Mouse (Mus musculus): Measurements from ENCODE around the gene Spp2. TPM values are rescaled to one million over a fixed set of nuclear protein-coding genes. Genes with fewer than 3 reads are reported as not detected.

The Spp2 gene
- polyA plus RNA-seq, 1 experiment from 2014 or later: not detected

- Histone ChIP-seq H3K27ac (ENCODE audit: low read depth, low read length) (no peak overlapping the region), H3K4me3 (ENCODE audit: low read depth, low read length) (no peak overlapping the region), H3K27me3 (ENCODE audit: control insufficient read depth, insufficient read depth, low read length) (no peaks in the 10 kb centered on the region), H3K9me3 (ENCODE audit: control insufficient read depth, low read length) (no peaks in the 10 kb centered on the region), H3K4me2 (ENCODE audit: low read depth, low read length, severe bottlenecking) (no peak overlapping the region), H3K36me3 (ENCODE audit: control insufficient read depth, insufficient read depth, low read length) (no peaks in the 10 kb centered on the region), H3K9ac (ENCODE audit: low read length) (no peak overlapping the region), H3K4me1 (replicated peaks; ENCODE audit: control insufficient read depth, insufficient read depth, low read length) (no peaks in the 10 kb centered on the region)
- ATAC-seq (replicated peaks; ENCODE audit: low FRiP score): no peak
- no peak for DNase-seq (ENCODE audit: low spot score)
- WGBS: 69% methylated on average over 3 of the region's 3 CpGs
These were observed 3.4 kb upstream of the Spp2 start for GRCm38 (mm10) chr1:88403378-88403777.

GRCm38 (mm10) chr1:88406078-88406806, 519 bp upstream of the Spp2 start:
- H3K9me3 ChIP-seq (ENCODE audit: control insufficient read depth, low read length): no peaks in the 10 kb centered on the region

GRCm38 (mm10) chr1:88408340-88408739, 1.6 kb downstream of the Spp2 start:
- no peaks in the 10 kb centered on the region for H3K27me3 ChIP-seq (ENCODE audit: control insufficient read depth, insufficient read depth, low read length)
- no peak overlapping the region for H3K4me3 ChIP-seq (ENCODE audit: low read depth, low read length)
- no peaks in the 10 kb centered on the region for H3K9me3 ChIP-seq (ENCODE audit: control insufficient read depth, low read length)
- DNase-seq (ENCODE audit: low spot score): no peak
- H3K4me2 ChIP-seq (ENCODE audit: low read depth, low read length, severe bottlenecking): no peak overlapping the region
- H3K4me1 ChIP-seq (replicated peaks; ENCODE audit: control insufficient read depth, insufficient read depth, low read length): peaks cover 3% of the 10 kb centered on the region
- no peak overlapping the region for H3K27ac ChIP-seq (ENCODE audit: low read depth, low read length)
- H3K36me3 ChIP-seq (ENCODE audit: control insufficient read depth, insufficient read depth, low read length): no peaks in the 10 kb centered on the region
- 86% methylated on average over 4 of the region's 4 CpGs for WGBS
- no peak for ATAC-seq (replicated peaks; ENCODE audit: low FRiP score)
- H3K9ac ChIP-seq (ENCODE audit: low read length): no peak overlapping the region

More at GRCm38 (mm10) chr1:88406078-88406806, 519 bp upstream of the Spp2 start:
- H3K27ac ChIP-seq (ENCODE audit: low read depth, low read length): no peak overlapping the region
- no peak overlapping the region for H3K4me2 ChIP-seq (ENCODE audit: low read depth, low read length, severe bottlenecking)
- H3K4me3 ChIP-seq (ENCODE audit: low read depth, low read length): no peak overlapping the region
- no peak for ATAC-seq (replicated peaks; ENCODE audit: low FRiP score)
- no peaks in the 10 kb centered on the region for H3K4me1 ChIP-seq (replicated peaks; ENCODE audit: control insufficient read depth, insufficient read depth, low read length)
- 58% methylated on average over 12 of the region's 12 CpGs for WGBS
- DNase-seq (ENCODE audit: low spot score): no peak
- no peaks in the 10 kb centered on the region for H3K27me3 ChIP-seq (ENCODE audit: control insufficient read depth, insufficient read depth, low read length)
- no peak overlapping the region for H3K9ac ChIP-seq (ENCODE audit: low read length)
- H3K36me3 ChIP-seq (ENCODE audit: control insufficient read depth, insufficient read depth, low read length): no peaks in the 10 kb centered on the region

GRCm38 (mm10) chr1:88412013-88412412, 5.3 kb downstream of the Spp2 start:
- no peaks in the 10 kb centered on the region for H3K27me3 ChIP-seq (ENCODE audit: control insufficient read depth, insufficient read depth, low read length)
- DNase-seq (ENCODE audit: low spot score): no peak
- ATAC-seq (replicated peaks; ENCODE audit: low FRiP score): no peak
- 39% methylated on average over 5 of the region's 5 CpGs for WGBS
- no peaks in the 10 kb centered on the region for H3K9me3 ChIP-seq (ENCODE audit: control insufficient read depth, low read length)
- no peaks in the 10 kb centered on the region for H3K36me3 ChIP-seq (ENCODE audit: control insufficient read depth, insufficient read depth, low read length)
- no peak overlapping the region for H3K4me3 ChIP-seq (ENCODE audit: low read depth, low read length)
- no peak overlapping the region for H3K9ac ChIP-seq (ENCODE audit: low read length)
- H3K4me2 ChIP-seq (ENCODE audit: low read depth, low read length, severe bottlenecking): no peak overlapping the region
- no peak overlapping the region for H3K27ac ChIP-seq (ENCODE audit: low read depth, low read length)
- peaks cover 3% of the 10 kb centered on the region for H3K4me1 ChIP-seq (replicated peaks; ENCODE audit: control insufficient read depth, insufficient read depth, low read length)

- no peaks in the 10 kb centered on the region for H3K27me3 ChIP-seq (ENCODE audit: control insufficient read depth, insufficient read depth, low read length)
- H3K9me3 ChIP-seq (ENCODE audit: control insufficient read depth, low read length): no peaks in the 10 kb centered on the region
- no peaks in the 10 kb centered on the region for H3K4me1 ChIP-seq (replicated peaks; ENCODE audit: control insufficient read depth, insufficient read depth, low read length)
- no peak overlapping the region for H3K9ac ChIP-seq (ENCODE audit: low read length)
- H3K4me3 ChIP-seq (ENCODE audit: low read depth, low read length): no peak overlapping the region
- H3K4me2 ChIP-seq (ENCODE audit: low read depth, low read length, severe bottlenecking): no peak overlapping the region
- no peak overlapping the region for H3K27ac ChIP-seq (ENCODE audit: low read depth, low read length)
- WGBS: 75% methylated on average over 2 of the region's 2 CpGs
- ATAC-seq (replicated peaks; ENCODE audit: low FRiP score): no peak
- DNase-seq (ENCODE audit: low spot score): no peak
- no peaks in the 10 kb centered on the region for H3K36me3 ChIP-seq (ENCODE audit: control insufficient read depth, insufficient read depth, low read length)
These were observed 12.2 kb downstream of the Spp2 start for GRCm38 (mm10) chr1:88418943-88419342.

- ATAC-seq (replicated peaks; ENCODE audit: low FRiP score): no peak
- Histone ChIP-seq H3K4me3 (ENCODE audit: low read depth, low read length) (no peak overlapping the region), H3K9me3 (ENCODE audit: control insufficient read depth, low read length) (no peaks in the 10 kb centered on the region), H3K4me2 (ENCODE audit: low read depth, low read length, severe bottlenecking) (no peak overlapping the region), H3K27ac (ENCODE audit: low read depth, low read length) (no peak overlapping the region), H3K9ac (ENCODE audit: low read length) (no peak overlapping the region), H3K27me3 (ENCODE audit: control insufficient read depth, insufficient read depth, low read length) (no peaks in the 10 kb centered on the region), H3K36me3 (ENCODE audit: control insufficient read depth, insufficient read depth, low read length) (no peaks in the 10 kb centered on the region), H3K4me1 (replicated peaks; ENCODE audit: control insufficient read depth, insufficient read depth, low read length) (no peaks in the 10 kb centered on the region)
- 89% methylated on average over 10 of the region's 10 CpGs for WGBS
- DNase-seq (ENCODE audit: low spot score): no peak
These were observed 15.3 kb downstream of the Spp2 start for GRCm38 (mm10) chr1:88422045-88422444.

GRCm38 (mm10) chr1:88422846-88423395, 16.2 kb downstream of the Spp2 start:
- ATAC-seq (replicated peaks; ENCODE audit: low FRiP score): no peak
- Histone ChIP-seq H3K9ac (ENCODE audit: low read length) (no peak overlapping the region), H3K9me3 (ENCODE audit: control insufficient read depth, low read length) (no peaks in the 10 kb centered on the region), H3K36me3 (ENCODE audit: control insufficient read depth, insufficient read depth, low read length) (no peaks in the 10 kb centered on the region), H3K4me1 (replicated peaks; ENCODE audit: control insufficient read depth, insufficient read depth, low read length) (no peaks in the 10 kb centered on the region), H3K4me2 (ENCODE audit: low read depth, low read length, severe bottlenecking) (no peak overlapping the region), H3K4me3 (ENCODE audit: low read depth, low read length) (no peak overlapping the region), H3K27ac (ENCODE audit: low read depth, low read length) (no peak overlapping the region), H3K27me3 (ENCODE audit: control insufficient read depth, insufficient read depth, low read length) (no peaks in the 10 kb centered on the region)
- 80% methylated on average over 7 of the region's 7 CpGs for WGBS
- no peak for DNase-seq (ENCODE audit: low spot score)

GRCm38 (mm10) chr1:88424602-88425252, 18.0 kb downstream of the Spp2 start:
- H3K27ac ChIP-seq (ENCODE audit: low read depth, low read length): no peak overlapping the region
- WGBS: 26% methylated on average over 8 of the region's 8 CpGs
- H3K27me3 ChIP-seq (ENCODE audit: control insufficient read depth, insufficient read depth, low read length): no peaks in the 10 kb centered on the region
- H3K36me3 ChIP-seq (ENCODE audit: control insufficient read depth, insufficient read depth, low read length): no peaks in the 10 kb centered on the region
- H3K9me3 ChIP-seq (ENCODE audit: control insufficient read depth, low read length): no peaks in the 10 kb centered on the region
- H3K4me1 ChIP-seq (replicated peaks; ENCODE audit: control insufficient read depth, insufficient read depth, low read length): 0 out of 2 replicates have a peak, but pooled peaks cover 2% of the 10 kb centered on the region
- no peak overlapping the region for H3K4me2 ChIP-seq (ENCODE audit: low read depth, low read length, severe bottlenecking)
- ATAC-seq (replicated peaks; ENCODE audit: low FRiP score) (0 out of 2 replicates have a peak, but pooled peaks have one; percentile 58), DNase-seq (ENCODE audit: low spot score) (peak; percentile 92)
- H3K4me3 ChIP-seq (ENCODE audit: low read depth, low read length): no peak overlapping the region
- no peak overlapping the region for H3K9ac ChIP-seq (ENCODE audit: low read length)

Measured in forebrain, embryonic 11.5 days (tissue).